Mouse (Mus musculus) 3T3-L1 (cell line): ENCODE data around the gene Csn1s1.

ENCODE experiments used
- DNase-seq: peaks from one replicate; pipeline ENCODE4 v3.0.0-alpha.2; 2015; ENCODE audit warnings: low read depth, low spot score

The Csn1s1 gene

DNA sequence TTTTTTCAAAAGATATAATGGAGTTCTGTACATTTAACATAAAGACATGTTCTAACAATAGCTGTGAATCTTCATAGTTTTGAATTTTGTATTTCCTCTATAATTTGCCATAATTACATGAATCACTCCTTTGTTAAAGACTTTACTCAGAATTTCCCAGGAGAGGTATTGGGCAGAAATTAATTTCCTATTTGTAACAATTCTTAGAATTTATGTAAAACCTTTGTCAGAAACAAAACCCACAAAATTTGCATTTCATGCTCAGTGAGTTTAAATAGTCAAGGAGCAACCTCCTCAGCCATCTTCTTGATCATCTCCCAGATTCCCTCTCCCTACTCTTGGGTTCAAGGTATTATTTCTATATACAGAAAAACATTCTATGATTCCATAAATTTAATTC lies at the start of gene Csn1s1:
Gene Csn1s1, plus strand, starts transcription at position 301 of the 400 bp plus-strand sequence.
- DNase-seq: no peak

DNA sequence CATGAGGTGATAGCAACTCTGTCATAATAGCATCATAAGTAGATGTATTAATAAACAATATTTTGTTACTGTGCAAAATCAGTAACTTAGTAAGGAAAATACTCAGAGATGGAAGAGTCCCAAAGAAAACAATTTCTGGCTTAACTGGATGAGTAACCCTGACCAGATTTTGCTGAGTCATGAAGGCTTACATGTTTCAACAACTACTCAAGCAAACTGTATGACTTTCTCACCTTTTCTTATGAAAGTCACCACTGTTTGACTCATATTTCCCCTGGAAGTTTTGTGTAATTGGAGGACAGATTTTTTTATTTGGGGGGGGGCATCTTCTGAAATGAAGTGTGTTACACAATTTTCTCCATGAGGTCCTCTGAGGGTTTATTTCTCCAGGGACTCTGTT lies 43.3 kb upstream of the Csn1s1 start:
- DNase-seq: peak; percentile 50

DNA sequence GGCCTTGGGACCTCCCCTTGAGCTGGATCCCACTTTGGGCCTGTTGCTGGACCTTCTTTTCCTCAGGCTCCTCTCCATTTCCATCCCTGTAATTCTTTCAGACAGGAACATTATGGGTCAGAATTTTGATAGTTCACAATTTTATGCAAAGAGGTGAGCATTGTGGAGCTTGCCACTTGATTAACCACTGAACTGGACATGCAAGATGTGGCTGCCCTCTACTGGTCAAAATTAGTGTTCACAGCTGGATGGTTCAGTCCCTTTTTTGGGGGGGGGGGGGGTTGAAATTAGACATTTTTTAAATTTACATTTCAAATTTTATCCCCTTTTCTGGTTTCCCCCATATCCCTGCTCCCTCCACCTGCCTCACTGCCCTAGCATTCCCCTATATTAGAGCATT lies 23.2 kb upstream of the Csn1s1 start:
- DNase-seq: peak; percentile 29

DNA sequence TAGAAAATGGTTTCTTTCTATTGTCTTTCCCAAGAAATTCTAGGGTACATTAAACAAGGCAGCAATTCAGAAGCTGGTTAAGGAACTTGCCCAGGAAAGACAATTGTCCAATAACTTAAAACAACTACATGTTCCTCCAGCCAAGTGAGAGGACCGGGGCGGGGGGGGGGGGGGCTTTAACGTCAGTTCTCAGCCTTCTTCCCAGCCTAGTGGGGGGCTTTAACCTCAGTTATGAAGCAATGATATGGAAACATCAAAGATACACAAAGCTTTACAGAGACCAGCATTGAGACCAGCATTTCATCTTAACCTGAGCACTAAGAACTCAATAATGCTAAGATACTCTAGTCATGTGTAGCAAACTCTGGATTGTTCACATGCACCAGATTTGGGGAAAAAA lies 33.5 kb downstream of the Csn1s1 start, which contains the start of gene Csn2:
Gene Csn2, minus strand, starts transcription at position 101 of the 400 bp plus-strand sequence.
- no peak for DNase-seq

DNA sequence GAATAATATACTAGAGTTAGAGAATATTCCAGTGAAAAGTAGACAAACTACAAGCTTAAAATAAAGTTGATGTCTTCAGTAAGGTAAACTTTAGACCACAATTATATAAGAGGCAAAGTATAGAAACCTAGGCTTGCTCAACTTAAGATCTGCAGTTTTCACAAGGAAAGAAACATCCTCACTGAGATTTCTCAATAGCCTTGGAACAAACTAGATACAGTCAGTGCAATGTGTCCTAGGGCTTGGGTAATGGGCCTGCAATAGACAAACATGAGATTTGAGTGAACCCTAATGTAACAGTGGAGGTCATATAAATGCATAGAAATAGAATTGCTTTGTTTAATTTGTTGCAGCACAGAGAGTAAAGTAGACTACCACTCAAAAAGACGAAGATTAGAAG lies 39.9 kb downstream of the Csn1s1 start:
- DNase-seq: no peak
